Mouse (Mus musculus) erythroblast, embryonic 14.5 days (primary cell): ENCODE data around the gene Acer1. TPM values are rescaled to one million over a fixed set of nuclear protein-coding genes. Genes with fewer than 3 reads are reported as not detected.

Experiments used
- H3K27me3 ChIP-seq: 2 replicates; pipeline ENCODE4 v1.6.1; 2012; ENCODE audit warnings: inconsistent platforms; ENCODE audit not compliant: control insufficient read depth
- H3K36me3 ChIP-seq: 2 replicates; pipeline ENCODE4 v1.6.1; 2012; ENCODE audit warnings: mild to moderate bottlenecking, inconsistent platforms; ENCODE audit not compliant: control insufficient read depth
- H3K4me1 ChIP-seq: 2 replicates; pipeline ENCODE4 v1.6.1; 2012; ENCODE audit warnings: inconsistent platforms; ENCODE audit not compliant: control insufficient read depth
- H3K4me3 ChIP-seq: replicated peaks from 2 replicates; pipeline ENCODE3; 2012; ENCODE audit warnings: moderate library complexity, mild to moderate bottlenecking, inconsistent platforms
- H3K9me3 ChIP-seq: 2 replicates; pipeline ENCODE4 v1.6.1; 2012; ENCODE audit warnings: low read length, inconsistent platforms, mixed read lengths; ENCODE audit not compliant: control insufficient read depth
- GATA1 ChIP-seq: IDR thresholded peaks from 2 replicates; pipeline ENCODE4 v1.6.1; 2012; ENCODE audit warnings: low read length, inconsistent platforms, mixed read lengths
- TAL1 ChIP-seq: IDR thresholded peaks from 3 replicates; pipeline ENCODE4 v1.6.1; 2012; ENCODE audit warnings: low read length, inconsistent platforms, mixed read lengths
- polyA plus RNA-seq: library from polyadenylated mRNA; stranded (reverse); fragments of >175 nt; gene quantifications from 2 replicates; pipeline ENCODE4 v1.2.3, GENCODE M21; 2012

The Acer1 gene
- polyA plus RNA-seq, 1 experiment, result not detected

- Histone ChIP-seq H3K4me3 (peak within 1 kb of the TSS; percentile 92), H3K4me1 (peaks cover 40% of the 10 kb centered on the region), H3K9me3 (no peaks in the 10 kb centered on the region), H3K27me3 (peaks cover 20% of the 10 kb centered on the region), H3K36me3 (peaks cover 11% of the 10 kb centered on the region)
- TF ChIP-seq TAL1 (no peak), GATA1 (no peak)
Observed at GRCm38 (mm10) chr17:56935363-56936131, 46.4 kb downstream of the Acer1 start, which contains the start of gene Mllt1. Gene Mllt1 (minus strand): TSS chr17:56935415.

GRCm38 (mm10) chr17:56934545-56935330 is 47.2 kb downstream of the Acer1 start:
- peaks cover 45% of the 10 kb centered on the region for H3K4me1 ChIP-seq
- peaks cover 13% of the 10 kb centered on the region for H3K36me3 ChIP-seq
- H3K4me3 ChIP-seq, result peak overlapping the region; percentile 92
- H3K27me3 ChIP-seq, result peaks cover 15% of the 10 kb centered on the region
- TF ChIP-seq GATA1 (no peak), TAL1 (no peak)
- H3K9me3 ChIP-seq, result no peaks in the 10 kb centered on the region

GRCm38 (mm10) chr17:56933395-56933794 is 48.5 kb downstream of the Acer1 start:
- peaks cover 6% of the 10 kb centered on the region for H3K27me3 ChIP-seq
- TF ChIP-seq TAL1, result no peak
- peaks cover 17% of the 10 kb centered on the region for H3K36me3 ChIP-seq
- peak overlapping the region; percentile 10 for H3K4me3 ChIP-seq
- peaks cover 56% of the 10 kb centered on the region for H3K4me1 ChIP-seq
- H3K9me3 ChIP-seq, result no peaks in the 10 kb centered on the region

GRCm38 (mm10) chr17:56930026-56930425 is 51.9 kb downstream of the Acer1 start:
- Histone ChIP-seq H3K4me1 (peaks cover 49% of the 10 kb centered on the region), H3K9me3 (no peaks in the 10 kb centered on the region), H3K27me3 (no peaks in the 10 kb centered on the region), H3K4me3 (no peak overlapping the region), H3K36me3 (peaks cover 37% of the 10 kb centered on the region)
- TF ChIP-seq GATA1, result no peak
- no peak for TF ChIP-seq TAL1

GRCm38 (mm10) chr17:56929530-56929929 is 52.4 kb downstream of the Acer1 start:
- Histone ChIP-seq H3K27me3 (no peaks in the 10 kb centered on the region), H3K36me3 (peaks cover 42% of the 10 kb centered on the region), H3K9me3 (no peaks in the 10 kb centered on the region), H3K4me1 (peaks cover 44% of the 10 kb centered on the region), H3K4me3 (no peak overlapping the region)
- TF ChIP-seq TAL1 (no peak), GATA1 (no peak)

GRCm38 (mm10) chr17:56929101-56929500 is 52.8 kb downstream of the Acer1 start:
- no peak overlapping the region for H3K4me3 ChIP-seq
- peaks cover 40% of the 10 kb centered on the region for H3K4me1 ChIP-seq
- H3K27me3 ChIP-seq, result no peaks in the 10 kb centered on the region
- TF ChIP-seq GATA1 (no peak), TAL1 (no peak)
- peaks cover 44% of the 10 kb centered on the region for H3K36me3 ChIP-seq
- H3K9me3 ChIP-seq, result no peaks in the 10 kb centered on the region

- H3K36me3 ChIP-seq, result peaks cover 56% of the 10 kb centered on the region
- H3K9me3 ChIP-seq, result no peaks in the 10 kb centered on the region; the same call in 1 of the 2 replicates
- TF ChIP-seq GATA1 (no peak), TAL1 (no peak)
- no peaks in the 10 kb centered on the region for H3K27me3 ChIP-seq
- H3K4me3 ChIP-seq, result no peak overlapping the region
- H3K4me1 ChIP-seq, result peaks cover 21% of the 10 kb centered on the region
Observed at GRCm38 (mm10) chr17:56925998-56926397, 55.9 kb downstream of the Acer1 start.

- no peak overlapping the region for H3K4me3 ChIP-seq
- peaks cover 80% of the 10 kb centered on the region for H3K36me3 ChIP-seq
- no peaks in the 10 kb centered on the region; the same call in 1 of the 2 replicates for H3K9me3 ChIP-seq
- H3K4me1 ChIP-seq, result peaks cover 2% of the 10 kb centered on the region
- no peaks in the 10 kb centered on the region for H3K27me3 ChIP-seq
- TF ChIP-seq TAL1, result no peak
- no peak for TF ChIP-seq GATA1
Observed at GRCm38 (mm10) chr17:56919725-56920124, 62.2 kb downstream of the Acer1 start.

GRCm38 (mm10) chr17:56917166-56917565 is 64.8 kb downstream of the Acer1 start:
- Histone ChIP-seq H3K4me1 (peaks cover 14% of the 10 kb centered on the region), H3K9me3 (no peaks in the 10 kb centered on the region), H3K4me3 (no peak overlapping the region), H3K27me3 (no peaks in the 10 kb centered on the region), H3K36me3 (peaks cover 82% of the 10 kb centered on the region)
- TF ChIP-seq GATA1, result no peak
- TF ChIP-seq TAL1, result no peak
